Mouse (Mus musculus): Measurements from ENCODE around the gene Hoxa6. TPM values are rescaled to one million over a fixed set of nuclear protein-coding genes. Genes with fewer than 3 reads are reported as not detected.
A peak's percentile ranks its signal among the peaks of the same experiment; 100 is the strongest.

The Hoxa6 gene
- total and polyA plus RNA-seq, 2 experiments = not detected

DNA sequence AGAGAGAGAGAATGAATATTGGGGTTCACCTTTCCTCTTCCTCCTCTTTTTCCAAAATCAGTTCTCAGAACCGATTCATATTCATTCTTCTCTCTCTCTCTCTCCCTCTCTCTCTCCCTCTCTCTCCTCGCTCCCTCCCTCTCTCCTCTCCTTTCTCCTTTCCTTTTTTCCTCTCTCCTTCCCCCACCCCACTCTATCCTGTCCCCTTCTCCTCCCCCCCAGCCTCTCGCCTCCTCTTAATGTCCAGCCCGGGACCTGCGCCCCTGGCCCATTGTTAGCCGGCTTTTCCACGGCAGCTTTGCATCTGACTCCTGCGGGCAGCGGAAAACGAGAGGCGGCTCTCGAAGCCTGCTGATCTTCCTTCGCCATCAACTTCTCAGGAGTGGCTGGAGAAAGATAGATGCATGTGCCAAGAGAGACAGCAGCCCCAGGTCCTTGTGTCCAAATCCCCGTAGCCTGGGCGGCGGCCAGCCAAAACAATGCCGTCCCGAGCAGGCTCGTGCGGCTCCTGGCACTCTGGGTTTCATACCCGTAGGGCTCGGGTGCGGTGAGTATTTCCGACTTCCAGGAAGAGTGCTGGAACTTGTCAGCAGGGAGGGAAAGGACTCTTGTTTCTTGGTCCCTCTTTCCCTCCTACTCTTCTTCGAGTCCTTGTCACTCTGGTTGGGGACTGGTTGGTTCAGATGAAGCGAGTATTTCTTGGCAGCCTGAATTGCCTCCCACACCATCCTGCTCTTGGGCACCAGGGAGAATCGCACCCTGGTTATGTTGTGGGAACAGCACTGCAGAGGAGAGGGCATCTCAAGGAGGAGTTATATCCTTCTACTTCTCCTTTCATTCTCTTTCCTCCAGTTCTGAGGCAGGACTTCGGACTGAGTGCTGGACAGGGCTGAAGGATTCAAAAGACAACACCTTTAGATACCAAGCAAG lies 42.8 kb downstream of the Hoxa6 start:
- Histone ChIP-seq H3K36me3 (ENCODE audit: control insufficient read depth, insufficient read depth, low read length) (no peaks in the 10 kb centered on the region), H3K27ac (replicated peaks; ENCODE audit: insufficient read depth, low read depth, low read length) (peak overlapping the region; percentile 58), H3K27me3 (ENCODE audit: control insufficient read depth, insufficient read depth, low read length) (peaks cover 25% of the 10 kb centered on the region; the same call in 1 of the 2 replicates), H3K4me1 (ENCODE audit: control insufficient read depth, insufficient read depth, low read length) (no peaks in the 10 kb centered on the region; the same call in 1 of the 2 replicates), H3K79me2 (ENCODE audit: control insufficient read depth, insufficient read depth, low read length) (no peaks in the 10 kb centered on the region), H3K9ac (ENCODE audit: low read depth, low read length) (peak overlapping the region; percentile 56), H3K4me3 (ENCODE audit: insufficient read depth, low read depth, low read length) (peak overlapping the region; percentile 42)
- DNase-seq (ENCODE audit: extremely low read depth, low read depth, low spot score) = no peak
- 7% methylated on average over 28 of the region's 28 CpGs for WGBS
- TF ChIP-seq CTCF (IDR thresholded peaks at IDR 0.05; ENCODE audit: low read depth, low read length) (no peak), POLR2A (IDR thresholded peaks at IDR 0.05; ENCODE audit: extremely low read depth, insufficient read depth, low read length) (no peak)

DNA sequence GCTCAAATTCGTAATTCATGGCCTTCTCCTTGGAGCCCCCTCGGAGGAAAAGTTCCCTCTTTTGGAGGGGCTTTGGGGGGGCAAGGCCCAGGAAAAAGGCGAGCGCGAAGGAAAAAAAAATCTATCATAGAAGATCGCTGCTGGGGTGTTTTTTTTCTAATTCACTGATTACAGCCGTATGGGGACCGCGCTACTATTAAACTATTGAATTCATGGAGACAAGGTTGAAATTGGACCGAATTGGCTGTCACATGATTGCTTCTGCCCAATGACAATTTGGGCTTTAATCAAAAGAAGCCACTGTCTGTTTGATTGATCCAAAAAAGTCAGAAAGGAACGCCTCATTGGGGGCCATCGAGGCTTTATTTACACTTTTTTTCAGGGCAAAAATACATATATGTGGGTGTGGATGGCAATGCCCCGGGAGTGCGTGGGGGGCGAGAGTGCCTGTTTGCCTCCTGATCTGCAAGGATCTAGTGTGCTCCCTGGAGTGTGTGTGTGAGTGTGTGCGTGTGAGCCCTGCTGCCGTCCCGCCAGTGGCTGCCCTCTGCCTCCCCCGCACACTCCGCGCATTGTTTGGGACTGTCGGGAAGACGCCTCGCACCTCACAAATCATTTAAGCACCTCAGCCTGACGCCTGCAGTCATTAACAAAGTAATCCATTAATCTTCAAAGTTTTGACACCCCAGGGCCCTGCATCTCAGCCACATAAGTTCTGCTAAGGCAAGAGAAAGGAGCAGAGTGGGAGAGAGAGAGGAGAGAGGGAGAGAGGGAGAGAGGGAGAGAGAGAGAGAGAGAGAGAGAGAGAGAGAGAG lies 43.7 kb downstream of the Hoxa6 start, which contains the start of gene Hoxa2:
Gene Hoxa2 (minus strand): TSS at position 206 of the 815 bp plus-strand sequence.
- no peak for DNase-seq (ENCODE audit: extremely low read depth, low read depth, low spot score)
- H3K79me2 ChIP-seq (ENCODE audit: control insufficient read depth, insufficient read depth, low read length) = no peaks in the 10 kb centered on the region
- H3K27me3 ChIP-seq (ENCODE audit: control insufficient read depth, insufficient read depth, low read length) = peaks cover 25% of the 10 kb centered on the region; the same call in 1 of the 2 replicates
- TF ChIP-seq CTCF (IDR thresholded peaks at IDR 0.05; ENCODE audit: low read depth, low read length) (no peak), POLR2A (IDR thresholded peaks at IDR 0.05; ENCODE audit: extremely low read depth, insufficient read depth, low read length) (no peak)
- WGBS = 5% methylated on average over 25 of the region's 25 CpGs
- no peaks in the 10 kb centered on the region for H3K36me3 ChIP-seq (ENCODE audit: control insufficient read depth, insufficient read depth, low read length)
- H3K4me1 ChIP-seq (ENCODE audit: control insufficient read depth, insufficient read depth, low read length) = no peaks in the 10 kb centered on the region; the same call in 1 of the 2 replicates
- H3K4me3 ChIP-seq (ENCODE audit: insufficient read depth, low read depth, low read length) = peak within 1 kb of the TSS; percentile 65
- peak within 1 kb of the TSS; percentile 75 for H3K9ac ChIP-seq (ENCODE audit: low read depth, low read length)
- H3K27ac ChIP-seq (replicated peaks; ENCODE audit: insufficient read depth, low read depth, low read length) = peak within 1 kb of the TSS; percentile 63

DNA sequence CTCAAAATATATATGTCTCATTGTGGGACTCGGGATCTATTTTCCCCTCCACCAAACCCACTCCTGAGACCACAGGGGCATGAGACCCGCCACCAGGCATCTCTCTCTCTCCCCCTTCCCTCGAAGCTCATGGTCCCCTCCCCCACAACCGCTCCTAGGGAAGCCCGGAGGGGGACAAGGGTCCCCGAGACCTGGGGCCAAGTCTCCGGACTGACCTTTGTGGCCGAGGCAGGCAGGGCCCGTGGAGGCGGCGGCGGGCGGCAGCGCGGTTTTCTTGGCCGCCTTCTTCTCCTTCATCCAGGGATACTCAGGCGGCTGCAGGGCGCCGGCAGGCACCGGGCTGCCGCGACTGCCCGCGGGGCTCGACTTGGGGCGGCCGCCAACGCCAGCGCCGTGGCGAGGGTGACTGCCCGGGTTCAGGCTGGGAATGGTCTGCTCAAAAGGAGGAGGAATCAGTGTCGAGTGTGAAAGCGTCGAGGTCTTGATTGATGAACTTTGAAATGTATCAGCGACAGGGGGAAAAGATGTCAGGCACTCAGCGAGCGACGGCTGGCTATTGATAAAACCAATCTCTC lies 44.4 kb downstream of the Hoxa6 start:
- WGBS = 4% methylated on average over 39 of the region's 39 CpGs
- H3K79me2 ChIP-seq (ENCODE audit: control insufficient read depth, insufficient read depth, low read length) = no peaks in the 10 kb centered on the region
- H3K4me3 ChIP-seq (ENCODE audit: insufficient read depth, low read depth, low read length) = peak overlapping the region; percentile 65
- no peak for DNase-seq (ENCODE audit: extremely low read depth, low read depth, low spot score)
- H3K36me3 ChIP-seq (ENCODE audit: control insufficient read depth, insufficient read depth, low read length) = no peaks in the 10 kb centered on the region
- peak overlapping the region; percentile 60 for H3K27ac ChIP-seq (replicated peaks; ENCODE audit: insufficient read depth, low read depth, low read length)
- H3K4me1 ChIP-seq (ENCODE audit: control insufficient read depth, insufficient read depth, low read length) = no peaks in the 10 kb centered on the region; the same call in 1 of the 2 replicates
- peak overlapping the region; percentile 75 for H3K9ac ChIP-seq (ENCODE audit: low read depth, low read length)
- no peak for TF ChIP-seq CTCF (IDR thresholded peaks at IDR 0.05; ENCODE audit: low read depth, low read length)
- no peak for TF ChIP-seq POLR2A (IDR thresholded peaks at IDR 0.05; ENCODE audit: extremely low read depth, insufficient read depth, low read length)
- peaks cover 28% of the 10 kb centered on the region; the same call in 1 of the 2 replicates for H3K27me3 ChIP-seq (ENCODE audit: control insufficient read depth, insufficient read depth, low read length)

DNA sequence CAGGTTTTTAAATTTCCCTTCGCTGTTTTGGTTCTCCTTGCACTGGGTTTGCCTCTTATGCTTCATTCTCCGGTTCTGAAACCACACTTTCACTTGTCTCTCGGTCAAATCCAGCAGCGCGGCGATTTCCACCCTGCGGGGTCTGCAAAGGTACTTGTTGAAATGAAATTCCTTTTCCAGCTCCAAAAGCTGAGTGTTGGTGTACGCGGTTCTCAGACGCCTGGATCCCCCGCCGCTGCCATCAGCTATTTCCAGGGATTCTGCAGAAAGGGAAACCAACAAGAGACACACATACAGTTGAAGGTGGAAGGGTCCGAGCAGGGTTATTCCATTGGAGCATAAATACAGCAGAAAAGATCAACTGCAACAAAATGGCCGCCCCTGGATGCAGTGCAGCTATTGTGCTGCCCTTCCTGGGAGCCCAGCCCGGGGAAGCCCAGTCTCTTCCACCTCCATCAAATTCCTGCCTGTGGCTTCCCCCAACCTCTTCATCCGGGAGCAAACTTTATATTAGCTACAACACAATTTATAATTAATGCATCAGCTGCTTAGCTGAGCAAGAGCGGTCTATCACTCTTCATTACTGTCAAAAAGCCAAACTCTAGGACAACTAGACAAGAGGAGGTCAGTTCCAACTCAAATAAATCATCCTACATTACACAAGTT lies 45.0 kb downstream of the Hoxa6 start:
- no peak for DNase-seq (ENCODE audit: extremely low read depth, low read depth, low spot score)
- Histone ChIP-seq H3K4me1 (ENCODE audit: control insufficient read depth, insufficient read depth, low read length) (no peaks in the 10 kb centered on the region; the same call in 1 of the 2 replicates), H3K4me3 (ENCODE audit: insufficient read depth, low read depth, low read length) (peak overlapping the region; percentile 65; the same call in 1 of the 2 replicates), H3K79me2 (ENCODE audit: control insufficient read depth, insufficient read depth, low read length) (no peaks in the 10 kb centered on the region), H3K36me3 (ENCODE audit: control insufficient read depth, insufficient read depth, low read length) (no peaks in the 10 kb centered on the region), H3K27me3 (ENCODE audit: control insufficient read depth, insufficient read depth, low read length) (peaks cover 25% of the 10 kb centered on the region; the same call in 1 of the 2 replicates), H3K27ac (replicated peaks; ENCODE audit: insufficient read depth, low read depth, low read length) (peak overlapping the region; percentile 63), H3K9ac (ENCODE audit: low read depth, low read length) (peak overlapping the region; percentile 17; the same call in 1 of the 2 replicates)
- 7% methylated on average over 17 of the region's 17 CpGs for WGBS
- no peak for TF ChIP-seq POLR2A (IDR thresholded peaks at IDR 0.05; ENCODE audit: extremely low read depth, insufficient read depth, low read length)
- TF ChIP-seq CTCF (IDR thresholded peaks at IDR 0.05; ENCODE audit: low read depth, low read length) = no peak
